Mouse (Mus musculus): ENCODE results near the gene Nudt17. TPM values are rescaled to one million over a fixed set of nuclear protein-coding genes. Genes with fewer than 3 reads are reported as not detected.

Gene Nudt17
- polyA plus RNA-seq, 1 experiment = 6.8 TPM

- Histone ChIP-seq H3K4me3 (no peak overlapping the region), H3ac (ENCODE audit: control insufficient read depth, insufficient read length) (no peak overlapping the region), H3K79me2 (ENCODE audit: control insufficient read depth, insufficient read depth) (no peaks in the 10 kb centered on the region), H3K27me3 (ENCODE audit: control insufficient read depth, insufficient read depth, insufficient read length) (no peaks in the 10 kb centered on the region), H3K36me3 (ENCODE audit: control insufficient read depth, insufficient read depth) (no peaks in the 10 kb centered on the region), H3K4me2 (ENCODE audit: low read depth) (no peak overlapping the region)
- no peak for TF ChIP-seq TCF12 (IDR thresholded peaks at IDR 0.05; ENCODE audit: insufficient read depth, poor library complexity, severe bottlenecking)
- no peak for TF ChIP-seq POLR2AphosphoS2 (IDR thresholded peaks at IDR 0.05; ENCODE audit: insufficient read length, low read depth)
- no peak for TF ChIP-seq E2F4 (IDR thresholded peaks at IDR 0.05; ENCODE audit: insufficient read depth)
- no peak for TF ChIP-seq REST (IDR thresholded peaks at IDR 0.05; ENCODE audit: insufficient read depth, insufficient read length)
- no peak for TF ChIP-seq CEBPB (IDR thresholded peaks at IDR 0.05; ENCODE audit: insufficient read depth, poor library complexity, severe bottlenecking)
- no peak for TF ChIP-seq MAX (IDR thresholded peaks at IDR 0.05; ENCODE audit: low read depth)
- TF ChIP-seq SRF (IDR thresholded peaks at IDR 0.05; ENCODE audit: control insufficient read depth, insufficient read length, low read depth) = no peak
- no peak for TF ChIP-seq TCF3 (IDR thresholded peaks at IDR 0.05; ENCODE audit: insufficient read length, low read depth)
- TF ChIP-seq USF1 (IDR thresholded peaks at IDR 0.05; ENCODE audit: low read depth) = no peak
- TF ChIP-seq MYOG (IDR thresholded peaks at IDR 0.05; ENCODE audit: control insufficient read depth in 1 of 3, insufficient read depth in 1 of 3, insufficient read length in 2 of 3, low read depth in 2 of 3) = no peak
- TF ChIP-seq MYOD1 (IDR thresholded peaks at IDR 0.05; ENCODE audit: control insufficient read depth in 1 of 3, insufficient read length in 2 of 3, low read depth in 2 of 3) = no peak
- no peak for TF ChIP-seq POLR2A (IDR thresholded peaks at IDR 0.05; ENCODE audit: insufficient read length, low read depth)
Observed at GRCm38 (mm10) chr3:96675171-96675570, 33.2 kb downstream of the Nudt17 start.

GRCm38 (mm10) chr3:96674442-96674841 lies 33.9 kb downstream of the Nudt17 start:
- TF ChIP-seq POLR2A (IDR thresholded peaks at IDR 0.05; ENCODE audit: insufficient read length, low read depth) (no peak), REST (IDR thresholded peaks at IDR 0.05; ENCODE audit: insufficient read depth, insufficient read length) (no peak), MYOG (IDR thresholded peaks at IDR 0.05; ENCODE audit: control insufficient read depth in 1 of 3, insufficient read depth in 1 of 3, insufficient read length in 2 of 3, low read depth in 2 of 3) (peak in 1 of 3 experiments; percentile 14), MYOD1 (IDR thresholded peaks at IDR 0.05; ENCODE audit: control insufficient read depth in 1 of 3, insufficient read length in 2 of 3, low read depth in 2 of 3) (peak in 2 of 3 experiments; percentile 24 to 33), MAX (IDR thresholded peaks at IDR 0.05; ENCODE audit: low read depth) (no peak)
- Histone ChIP-seq H3K27me3 (ENCODE audit: control insufficient read depth, insufficient read depth, insufficient read length) (no peaks in the 10 kb centered on the region), H3K79me2 (ENCODE audit: control insufficient read depth, insufficient read depth) (no peaks in the 10 kb centered on the region), H3K4me3 (no peak overlapping the region), H3K4me2 (ENCODE audit: low read depth) (peak overlapping the region; percentile 24), H3ac (ENCODE audit: control insufficient read depth, insufficient read length) (no peak overlapping the region), H3K36me3 (ENCODE audit: control insufficient read depth, insufficient read depth) (no peaks in the 10 kb centered on the region)

- no peak overlapping the region for H3K4me2 ChIP-seq (ENCODE audit: low read depth)
- no peak overlapping the region for H3K4me3 ChIP-seq
- H3ac ChIP-seq (ENCODE audit: control insufficient read depth, insufficient read length) = no peak overlapping the region
- H3K27me3 ChIP-seq (ENCODE audit: control insufficient read depth, insufficient read depth, insufficient read length) = no peaks in the 10 kb centered on the region
- TF ChIP-seq POLR2AphosphoS2 (IDR thresholded peaks at IDR 0.05; ENCODE audit: insufficient read length, low read depth) (no peak), TCF12 (IDR thresholded peaks at IDR 0.05; ENCODE audit: insufficient read depth, poor library complexity, severe bottlenecking) (no peak), USF1 (IDR thresholded peaks at IDR 0.05; ENCODE audit: low read depth) (no peak), SRF (IDR thresholded peaks at IDR 0.05; ENCODE audit: control insufficient read depth, insufficient read length, low read depth) (no peak), CEBPB (IDR thresholded peaks at IDR 0.05; ENCODE audit: insufficient read depth, poor library complexity, severe bottlenecking) (no peak), MAX (IDR thresholded peaks at IDR 0.05; ENCODE audit: low read depth) (no peak), MYOG (IDR thresholded peaks at IDR 0.05; ENCODE audit: control insufficient read depth in 1 of 3, insufficient read depth in 1 of 3, insufficient read length in 2 of 3, low read depth in 2 of 3) (no peak), TCF3 (IDR thresholded peaks at IDR 0.05; ENCODE audit: insufficient read length, low read depth) (no peak), E2F4 (IDR thresholded peaks at IDR 0.05; ENCODE audit: insufficient read depth) (no peak), POLR2A (IDR thresholded peaks at IDR 0.05; ENCODE audit: insufficient read length, low read depth) (no peak), MYOD1 (IDR thresholded peaks at IDR 0.05; ENCODE audit: control insufficient read depth in 1 of 3, insufficient read length in 2 of 3, low read depth in 2 of 3) (no peak), REST (IDR thresholded peaks at IDR 0.05; ENCODE audit: insufficient read depth, insufficient read length) (no peak)
- no peaks in the 10 kb centered on the region for H3K79me2 ChIP-seq (ENCODE audit: control insufficient read depth, insufficient read depth)
- H3K36me3 ChIP-seq (ENCODE audit: control insufficient read depth, insufficient read depth) = no peaks in the 10 kb centered on the region
Observed at GRCm38 (mm10) chr3:96673514-96673913, 34.8 kb downstream of the Nudt17 start.

- no peaks in the 10 kb centered on the region for H3K27me3 ChIP-seq (ENCODE audit: control insufficient read depth, insufficient read depth, insufficient read length)
- H3ac ChIP-seq (ENCODE audit: control insufficient read depth, insufficient read length) = no peak overlapping the region
- no peaks in the 10 kb centered on the region for H3K79me2 ChIP-seq (ENCODE audit: control insufficient read depth, insufficient read depth)
- no peaks in the 10 kb centered on the region for H3K36me3 ChIP-seq (ENCODE audit: control insufficient read depth, insufficient read depth)
- no peak overlapping the region for H3K4me3 ChIP-seq
- H3K4me2 ChIP-seq (ENCODE audit: low read depth) = no peak overlapping the region
- TF ChIP-seq REST (IDR thresholded peaks at IDR 0.05; ENCODE audit: insufficient read depth, insufficient read length) (no peak), USF1 (IDR thresholded peaks at IDR 0.05; ENCODE audit: low read depth) (no peak), POLR2A (IDR thresholded peaks at IDR 0.05; ENCODE audit: insufficient read length, low read depth) (no peak), POLR2AphosphoS2 (IDR thresholded peaks at IDR 0.05; ENCODE audit: insufficient read length, low read depth) (no peak)
Observed at GRCm38 (mm10) chr3:96671519-96671918, 36.8 kb downstream of the Nudt17 start.

- peak within 1 kb of the TSS; percentile 62 for H3K4me2 ChIP-seq (ENCODE audit: low read depth)
- no peaks in the 10 kb centered on the region for H3K36me3 ChIP-seq (ENCODE audit: control insufficient read depth, insufficient read depth)
- no peaks in the 10 kb centered on the region for H3K79me2 ChIP-seq (ENCODE audit: control insufficient read depth, insufficient read depth)
- no peaks in the 10 kb centered on the region for H3K27me3 ChIP-seq (ENCODE audit: control insufficient read depth, insufficient read depth, insufficient read length)
- H3K4me3 ChIP-seq = no peak within 1 kb of the TSS
- no peak within 1 kb of the TSS for H3ac ChIP-seq (ENCODE audit: control insufficient read depth, insufficient read length)
- TF ChIP-seq MAX (IDR thresholded peaks at IDR 0.05; ENCODE audit: low read depth) = no peak
- no peak for TF ChIP-seq SRF (IDR thresholded peaks at IDR 0.05; ENCODE audit: control insufficient read depth, insufficient read length, low read depth)
- TF ChIP-seq CEBPB (IDR thresholded peaks at IDR 0.05; ENCODE audit: insufficient read depth, poor library complexity, severe bottlenecking) = no peak
- TF ChIP-seq USF1 (IDR thresholded peaks at IDR 0.05; ENCODE audit: low read depth) = no peak
- TF ChIP-seq E2F4 (IDR thresholded peaks at IDR 0.05; ENCODE audit: insufficient read depth) = no peak
- no peak for TF ChIP-seq MYOG (IDR thresholded peaks at IDR 0.05; ENCODE audit: control insufficient read depth in 1 of 3, insufficient read depth in 1 of 3, insufficient read length in 2 of 3, low read depth in 2 of 3)
- TF ChIP-seq TCF3 (IDR thresholded peaks at IDR 0.05; ENCODE audit: insufficient read length, low read depth) = no peak
- TF ChIP-seq POLR2A (IDR thresholded peaks at IDR 0.05; ENCODE audit: insufficient read length, low read depth) = no peak
- no peak for TF ChIP-seq TCF12 (IDR thresholded peaks at IDR 0.05; ENCODE audit: insufficient read depth, poor library complexity, severe bottlenecking)
- TF ChIP-seq REST (IDR thresholded peaks at IDR 0.05; ENCODE audit: insufficient read depth, insufficient read length) = no peak
- TF ChIP-seq POLR2AphosphoS2 (IDR thresholded peaks at IDR 0.05; ENCODE audit: insufficient read length, low read depth) = no peak
- TF ChIP-seq MYOD1 (IDR thresholded peaks at IDR 0.05; ENCODE audit: control insufficient read depth in 1 of 3, insufficient read length in 2 of 3, low read depth in 2 of 3) = no peak
Observed at GRCm38 (mm10) chr3:96669727-96670468, 38.5 kb downstream of the Nudt17 start, which contains the start of gene Ankrd35. TSS of gene Ankrd35 (plus strand) at chr3:96670131.

Data from myocyte (in vitro differentiated cells).